In genomic region chr3:122312078-122312477, GRCm38 (mm10) we compare ENCODE assay signal across 8 mouse cellular contexts. TPM values are rescaled to one million over a fixed set of nuclear protein-coding genes. Genes with fewer than 3 reads are reported as not detected.
DNase-seq lines count a peak whose midpoint lies in the region; ATAC-seq and TF ChIP-seq lines count a peak whose summit lies in the region.
"Had no signal": no experiment of that assay in that cellular context is flagged by ENCODE, and none has a peak within 500 bp of the region (broad histone marks: within the 10 kb centered on the region; RNA-seq: fewer than 3 reads in every experiment).

No protein-coding gene starts in this region.

- ATAC-seq in Patski, result no peak
- ATAC-seq in forebrain, embryonic 16.5 days, result peak; percentile 58
- peak; percentile 63 for ATAC-seq in monocyte, adult 5-6 weeks (replicated peaks; ENCODE audit: insufficient number of reproducible peaks, low FRiP score, low TSS enrichment, poor library complexity, severe bottlenecking)

- intact Hi-C loops in left cerebral cortex, postnatal 4 days (cut with DNase I), result loop anchor here (2.0 to 5.0 kb wide), 2 partner anchors 157 to 325 kb away; no protein-coding TSS in a partner anchor

- 9% methylated on average over 2 of the region's 2 CpGs for WGBS in forebrain, embryonic 16.5 days

- DNase-seq in Patski (ENCODE audit: low read depth, low spot score), result no peak
- peak; percentile 76 for DNase-seq in cerebellum, adult 11 months
- peak; percentile 79 for DNase-seq in induced T-regulatory cell, adult 2 months (ENCODE audit: low read depth)
- peak; percentile 84 for DNase-seq in left cerebral cortex, postnatal 4 days
- DNase-seq in spleen, postnatal 10 days (ENCODE audit: low spot score in 2 of 2), result peak; percentile 79 to 85

- CTCF ChIA-PET in Patski (lab: Charles Lee), result interaction anchor here (0.6 to 5.2 kb wide), 18 partner anchors 31 to 376 kb away, joined by 3 to 58 read pairs (median 4); no protein-coding TSS in a partner anchor

- POLR2A ChIA-PET in Patski (lab: Charles Lee), result interaction anchor here (0.8 to 1.1 kb wide), 3 partner anchors 10 to 147 kb away, joined by 3 to 6 read pairs (median 3); no protein-coding TSS in a partner anchor

- no peak overlapping the region for H3K4me3 ChIP-seq in forebrain, embryonic 16.5 days (replicated peaks; ENCODE audit: low read length)
- H3K4me3 ChIP-seq: limb, embryonic 15.5 days had no signal

- H3K36me3 ChIP-seq in forebrain, embryonic 16.5 days (ENCODE audit: control insufficient read depth, insufficient read depth), result no peaks in the 10 kb centered on the region
- H3K36me3 ChIP-seq: limb, embryonic 15.5 days had no signal

- H3K27me3 ChIP-seq in Patski, result no peaks in the 10 kb centered on the region
- no peaks in the 10 kb centered on the region; the same call in 1 of the 2 replicates for H3K27me3 ChIP-seq in forebrain, embryonic 16.5 days (replicated peaks; ENCODE audit: control insufficient read depth, insufficient read depth, low read length)

- H3K4me1 ChIP-seq in forebrain, embryonic 16.5 days (replicated peaks; ENCODE audit: control insufficient read depth, insufficient read depth, low read length), result peaks cover 4% of the 10 kb centered on the region; the same call in 1 of the 2 replicates

- no peaks in the 10 kb centered on the region for H3K9me3 ChIP-seq in forebrain, embryonic 16.5 days (ENCODE audit: control insufficient read depth, low read length)
- H3K9me3 ChIP-seq: limb, embryonic 15.5 days had no signal

- peak; percentile 99 for TF ChIP-seq CTCF in Patski (IDR thresholded peaks at IDR 0.05)

- no peak overlapping the region for H3K27ac ChIP-seq in forebrain, embryonic 16.5 days (ENCODE audit: low read length)
- H3K27ac ChIP-seq: limb, embryonic 15.5 days had no signal

- no peak overlapping the region for H3K4me2 ChIP-seq in forebrain, embryonic 16.5 days (ENCODE audit: low read length)
- H3K4me2 ChIP-seq: limb, embryonic 15.5 days had no signal

- no peak overlapping the region for H3K9ac ChIP-seq in forebrain, embryonic 16.5 days (replicated peaks; ENCODE audit: low read depth, low read length)
- H3K9ac ChIP-seq: limb, embryonic 15.5 days had no signal

- in situ Hi-C loops in Patski (cut with MboI; ENCODE audit: low pct_unique_long_range_greater_than_20kb), result loop anchor here (5.0 to 25.0 kb wide), 4 partner anchors 105 to 600 kb away; partner anchors contain the start of genes 1810037I17Rik and Gm10959

RNA-seq across cellular contexts. Expression of gene Bcar3, which starts 18.1 kb away (rescaled TPM):
- 24.9 TPM for polyA plus RNA-seq in Patski (2021)
- 5.3 and 5.6 TPM in 2 replicates for polyA plus RNA-seq in forebrain, embryonic 16.5 days (2015; fragmentation: Nextera tagmentation; extraction: Ambion mirVana)
- 1 to 10 TPM; 4.7 to 7.0 TPM for total RNA-seq in left cerebral cortex, postnatal 4 days (2021)
- 5.9 to 13.0 TPM (median 7.0 TPM) in 3 replicates for total RNA-seq in monocyte, adult 5-6 weeks (2017)

RNA-seq across cellular contexts. Expression of gene Dnttip2, which starts 37.9 kb away (rescaled TPM):
- polyA plus RNA-seq in Patski (2021), result 93.6 TPM
- 51.9 and 59.4 TPM in 2 replicates for polyA plus RNA-seq in forebrain, embryonic 16.5 days (2015; fragmentation: Nextera tagmentation; extraction: Ambion mirVana)
- 10 to 100 TPM; 31.7 to 33.3 TPM for total RNA-seq in left cerebral cortex, postnatal 4 days (2021)
- total RNA-seq in monocyte, adult 5-6 weeks (2017), result 121 to 170 TPM (median 151 TPM) in 3 replicates
